ENCODE assay signal across 17 mouse cellular contexts in the genomic region with DNA sequence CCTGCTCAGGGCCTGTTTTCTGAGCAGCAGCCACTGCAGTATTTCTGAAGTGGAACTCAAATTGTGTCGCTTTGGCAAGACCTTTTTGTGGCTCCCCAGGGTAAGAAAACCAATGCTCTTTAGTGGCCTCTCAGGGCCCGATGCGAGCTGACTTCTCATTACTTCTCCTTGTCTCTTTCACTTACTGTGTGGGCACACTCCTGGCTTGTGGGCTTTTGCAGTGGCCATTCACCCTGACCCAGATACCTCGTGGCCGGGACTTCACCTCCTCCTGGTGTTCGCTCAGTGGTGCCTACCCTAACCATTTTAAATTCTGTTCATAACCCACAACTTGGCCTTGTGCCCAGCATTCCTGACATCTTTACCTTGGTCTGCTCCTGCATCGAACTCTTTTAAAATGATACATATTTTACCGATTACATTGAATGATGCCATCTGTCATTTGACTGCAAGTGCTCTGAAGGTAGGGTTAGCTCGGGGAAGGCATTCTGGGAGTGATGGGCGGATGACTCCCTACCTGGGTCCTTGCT.
DNase-seq lines count a peak whose midpoint lies in the region; ATAC-seq and TF ChIP-seq lines count a peak whose summit lies in the region.
"Had no signal": no experiment of that assay in that cellular context is flagged by ENCODE, and none has a peak within 500 bp of the region (broad histone marks: within the 10 kb centered on the region; RNA-seq: fewer than 3 reads in every experiment).

No protein-coding gene starts in this region.

- H3K27me3 ChIP-seq in kidney, postnatal 0 days (ENCODE audit: insufficient read depth, low read length): no peaks in the 10 kb centered on the region
- H3K27me3 ChIP-seq in limb, embryonic 14.5 days (ENCODE audit: control insufficient read depth, insufficient read depth, low read length): no peaks in the 10 kb centered on the region
- H3K27me3 ChIP-seq: liver, embryonic 13.5 days had no signal

- peaks cover 54% of the 10 kb centered on the region for H3K4me1 ChIP-seq in kidney, postnatal 0 days (replicated peaks; ENCODE audit: insufficient read depth, low read length)
- H3K4me1 ChIP-seq in limb, embryonic 14.5 days (ENCODE audit: control insufficient read depth, insufficient read depth, low read length): peaks cover 86% of the 10 kb centered on the region

- WGBS in kidney, postnatal 0 days: 73% methylated on average over 10 of the region's 10 CpGs
- 39% methylated on average over 10 of the region's 10 CpGs for WGBS in limb, embryonic 14.5 days

- no peaks in the 10 kb centered on the region for H3K9me3 ChIP-seq in kidney, postnatal 0 days (replicated peaks; ENCODE audit: low read length)
- H3K9me3 ChIP-seq in limb, embryonic 14.5 days (ENCODE audit: control insufficient read depth, low read length): no peaks in the 10 kb centered on the region
- H3K9me3 ChIP-seq: liver, embryonic 13.5 days had no signal

- H3K36me3 ChIP-seq in kidney, postnatal 0 days (ENCODE audit: insufficient read depth, low read length): no peaks in the 10 kb centered on the region
- no peaks in the 10 kb centered on the region for H3K36me3 ChIP-seq in limb, embryonic 14.5 days (ENCODE audit: control insufficient read depth, insufficient read depth, low read length)
- H3K36me3 ChIP-seq: liver, embryonic 13.5 days had no signal

- TF ChIP-seq CTCF in kidney, postnatal 0 days (IDR thresholded peaks at IDR 0.05; ENCODE audit: low read depth): no peak

- no peak overlapping the region for H3K4me3 ChIP-seq in kidney, postnatal 0 days (replicated peaks; ENCODE audit: low read depth, low read length)
- no peak overlapping the region for H3K4me3 ChIP-seq in limb, embryonic 14.5 days (replicated peaks; ENCODE audit: low read length)
- H3K4me3 ChIP-seq: layer of hippocampus, adult 2 months; liver, embryonic 13.5 days; myocyte had no signal

- no peak for TF ChIP-seq POLR2A in limb, embryonic 14.5 days (IDR thresholded peaks at IDR 0.05; ENCODE audit: borderline replicate concordance, extremely low read depth, insufficient read depth, insufficient read length)

- H3K4me2 ChIP-seq in kidney, postnatal 0 days (ENCODE audit: low read length): no peak overlapping the region
- H3K4me2 ChIP-seq in limb, embryonic 14.5 days (replicated peaks; ENCODE audit: low read depth, low read length, severe bottlenecking): no peak overlapping the region
- H3K4me2 ChIP-seq: heart, embryonic 11.5 days; liver, embryonic 13.5 days had no signal

- DNase-seq in kidney, adult 18-20 months: peak; percentile 12
- DNase-seq in kidney, adult 8-10 months: no peak
- DNase-seq in testis, postnatal 10 days (ENCODE audit: low spot score): peak; percentile 45
- DNase-seq in testis, postnatal 14 days (ENCODE audit: low spot score): no peak
- DNase-seq in kidney, postnatal 0 days (ENCODE audit: low spot score): no peak
- no peak for DNase-seq in limb, embryonic 14.5 days (ENCODE audit: low spot score)
- DNase-seq in liver: no peak
- no peak for DNase-seq in cerebellum, postnatal 14 days
- DNase-seq: cerebellum, adult 11 months; gastrocnemius, postnatal 14 days; liver, embryonic 13.5 days; right cerebral cortex, postnatal 25 days had no signal

- ATAC-seq in kidney, postnatal 0 days (replicated peaks; ENCODE audit: low FRiP score, low read depth): no peak
- no peak for ATAC-seq in limb, embryonic 14.5 days (ENCODE audit: low FRiP score, low read depth)
- ATAC-seq: activated CD4-positive, CD25-positive, alpha-beta regulatory T cell, adult 4 months; CD4-positive, CD25-positive, alpha-beta regulatory T cell, adult 4 months had no signal

- H3K27ac ChIP-seq in kidney, postnatal 0 days: peak overlapping the region; percentile 36; the same call in 1 of the 2 replicates
- H3K27ac ChIP-seq in limb, embryonic 14.5 days (replicated peaks; ENCODE audit: low read depth, low read length): peak overlapping the region; percentile 1; the same call in 1 of the 2 replicates
- H3K27ac ChIP-seq: layer of hippocampus, adult 2 months; liver, embryonic 13.5 days had no signal

- H3K9ac ChIP-seq in kidney, postnatal 0 days (ENCODE audit: low read depth, low read length): no peak overlapping the region
- H3K9ac ChIP-seq in limb, embryonic 14.5 days (ENCODE audit: low read depth, low read length, severe bottlenecking): no peak overlapping the region
- H3K9ac ChIP-seq: liver, embryonic 13.5 days had no signal

Comparison
In these comparisons a context has a peak if more than half of its experiments do, and no peak if none do; other contexts are left out.
1. DNase-seq: peak in kidney, adult 18-20 months (single experiment) and testis, postnatal 10 days (single experiment); none in kidney, adult 8-10 months (0 of 2), testis, postnatal 14 days (single experiment), kidney, postnatal 0 days (single experiment), limb, embryonic 14.5 days (single experiment), liver (single experiment) and cerebellum, postnatal 14 days (0 of 2).